Comparison of ENCODE assay signal across 7 mouse cellular contexts in the genomic region with DNA sequence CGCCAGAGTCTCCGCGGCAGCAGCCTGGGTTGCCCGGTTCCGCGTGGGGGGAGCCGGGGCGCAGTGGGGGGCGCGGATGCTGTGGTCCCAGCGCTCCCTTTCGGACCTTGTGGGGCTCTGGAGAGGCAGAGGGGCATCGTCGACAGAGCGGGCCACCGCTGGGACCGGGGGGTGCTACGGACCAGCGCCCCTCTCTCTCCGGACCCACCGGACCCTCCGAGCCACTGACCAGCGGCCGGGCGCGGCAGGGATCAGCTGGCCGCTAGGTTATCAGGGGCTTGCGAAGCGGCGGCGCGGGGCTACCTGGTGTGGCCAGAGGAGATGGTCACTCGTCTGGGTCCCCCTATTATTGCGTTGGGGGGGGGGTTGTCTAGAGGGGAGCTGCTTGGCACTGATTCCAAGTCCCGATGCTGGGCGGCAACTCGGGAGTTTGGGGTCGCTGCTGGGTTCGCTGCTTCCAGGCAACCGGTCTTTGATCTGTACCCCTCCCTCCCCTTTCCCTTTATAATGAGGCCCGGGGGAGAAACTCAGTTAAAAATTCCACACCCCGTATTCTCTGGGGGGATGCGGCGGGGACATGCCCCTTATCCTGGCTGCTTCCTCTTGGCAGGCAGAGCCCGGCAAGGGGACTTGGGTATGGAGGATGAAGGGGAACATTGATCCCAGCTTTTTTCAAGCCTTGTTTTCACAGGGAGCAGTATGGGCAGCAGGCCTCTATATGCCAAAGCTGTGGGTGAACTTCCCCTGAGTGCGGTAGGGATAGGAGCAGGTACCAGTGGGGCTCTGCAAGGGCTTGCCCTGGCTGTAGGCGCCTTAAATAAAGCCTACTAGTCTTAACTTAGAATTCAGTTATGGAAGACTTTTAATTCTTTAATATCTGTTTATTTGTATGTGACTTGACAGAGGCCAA. TPM values are rescaled to one million over a fixed set of nuclear protein-coding genes. Genes with fewer than 3 reads are reported as not detected.
A peak's percentile ranks its signal among the peaks of the same experiment; 100 is the strongest.
DNase-seq lines count a peak whose midpoint lies in the region; ATAC-seq lines count a peak whose summit lies in the region.

No protein-coding gene starts in this region.

- DNase-seq in right cerebral cortex, postnatal 10 days (ENCODE audit: low spot score in 2 of 2) = peak; percentile 44 to 50
- DNase-seq in right cerebral cortex, adult 18-20 months = no peak
- no peak for DNase-seq in embryonic facial prominence, embryonic 14.5 days (ENCODE audit: low spot score)
- no peak for DNase-seq in T-cell, adult 2 months (ENCODE audit: low spot score)
- no peak for DNase-seq in adrenal gland, postnatal 14 days

- H3K4me1 ChIP-seq in embryonic facial prominence, embryonic 14.5 days (ENCODE audit: control insufficient read depth, insufficient read depth, low read length) = no peaks in the 10 kb centered on the region; the same call in 1 of the 2 replicates
- H3K4me1 ChIP-seq in intestine, embryonic 15.5 days (replicated peaks) = peaks cover 13% of the 10 kb centered on the region; the same call in 1 of the 2 replicates
- peaks cover 28% of the 10 kb centered on the region for H3K4me1 ChIP-seq in midbrain, embryonic 12.5 days

- peaks cover 34% of the 10 kb centered on the region for H3K27me3 ChIP-seq in embryonic facial prominence, embryonic 14.5 days (replicated peaks; ENCODE audit: control insufficient read depth, insufficient read depth, low read length)
- peaks cover 37% of the 10 kb centered on the region for H3K27me3 ChIP-seq in intestine, embryonic 15.5 days (replicated peaks)
- peaks cover 14% of the 10 kb centered on the region for H3K27me3 ChIP-seq in midbrain, embryonic 12.5 days

- no peaks in the 10 kb centered on the region for H3K36me3 ChIP-seq in embryonic facial prominence, embryonic 14.5 days (ENCODE audit: control insufficient read depth, insufficient read depth, low read length)
- no peaks in the 10 kb centered on the region for H3K36me3 ChIP-seq in intestine, embryonic 15.5 days
- no peaks in the 10 kb centered on the region; the same call in 1 of the 2 replicates for H3K36me3 ChIP-seq in midbrain, embryonic 12.5 days

- peak overlapping the region; percentile 71 for H3K9ac ChIP-seq in embryonic facial prominence, embryonic 14.5 days (ENCODE audit: low read depth, low read length)
- H3K9ac ChIP-seq in intestine, embryonic 15.5 days = peak overlapping the region; percentile 34
- H3K9ac ChIP-seq in midbrain, embryonic 12.5 days (replicated peaks) = peak overlapping the region; percentile 94

- 3% methylated on average over 22 of the region's 47 CpGs for WGBS in embryonic facial prominence, embryonic 14.5 days
- WGBS in intestine, embryonic 15.5 days = 3% methylated on average over 46 of the region's 47 CpGs
- 1% methylated on average over 45 of the region's 47 CpGs for WGBS in midbrain, embryonic 12.5 days

- no peak for ATAC-seq in embryonic facial prominence, embryonic 14.5 days (ENCODE audit: low read depth)
- ATAC-seq in intestine, embryonic 15.5 days = peak; percentile 46; the same call in 1 of the 2 replicates
- peak; percentile 48 for ATAC-seq in midbrain, embryonic 12.5 days (ENCODE audit: low FRiP score, low read depth)

- no peaks in the 10 kb centered on the region for H3K9me3 ChIP-seq in embryonic facial prominence, embryonic 14.5 days (ENCODE audit: control insufficient read depth, low read length)
- no peaks in the 10 kb centered on the region for H3K9me3 ChIP-seq in intestine, embryonic 15.5 days
- no peaks in the 10 kb centered on the region for H3K9me3 ChIP-seq in midbrain, embryonic 12.5 days

- no peak overlapping the region for H3K27ac ChIP-seq in embryonic facial prominence, embryonic 14.5 days (replicated peaks; ENCODE audit: low read depth, low read length)
- H3K27ac ChIP-seq in intestine, embryonic 15.5 days = no peak overlapping the region
- peak overlapping the region; percentile 93 for H3K27ac ChIP-seq in midbrain, embryonic 12.5 days (replicated peaks)

- peak overlapping the region; percentile 93 for H3K4me2 ChIP-seq in embryonic facial prominence, embryonic 14.5 days (ENCODE audit: low read depth, low read length)
- H3K4me2 ChIP-seq in intestine, embryonic 15.5 days (replicated peaks) = peak overlapping the region; percentile 97
- peak overlapping the region; percentile 70 for H3K4me2 ChIP-seq in midbrain, embryonic 12.5 days (replicated peaks)

- H3K4me3 ChIP-seq in embryonic facial prominence, embryonic 14.5 days (ENCODE audit: low read depth, low read length) = peak overlapping the region; percentile 59
- H3K4me3 ChIP-seq in intestine, embryonic 15.5 days (replicated peaks) = peak overlapping the region; percentile 53
- H3K4me3 ChIP-seq in midbrain, embryonic 12.5 days = peak overlapping the region; percentile 88

RNA-seq across cellular contexts. Expression of a gene that starts 1.0 kb away (rescaled TPM):
- polyA plus RNA-seq in embryonic facial prominence, embryonic 14.5 days (2014; fragmentation: Nextera tagmentation; extraction: Ambion mirVana) = 9.0 and 9.2 TPM in 2 replicates
- 5.2 and 6.2 TPM in 2 replicates for polyA plus RNA-seq in intestine, embryonic 15.5 days (2015; fragmentation: Nextera tagmentation; extraction: Ambion mirVana)
- 120 and 125 TPM in 2 replicates for polyA plus RNA-seq in midbrain, embryonic 12.5 days (2016; fragmentation: Nextera tagmentation; extraction: Ambion mirVana)
- 1.1 and 1.5 TPM in 2 replicates for total RNA-seq in adrenal gland, postnatal 14 days (2021)

Comparison
In these comparisons a context has a peak if more than half of its experiments do, and no peak if none do; other contexts are left out.
1. DNase-seq: peak in right cerebral cortex, postnatal 10 days (2 of 2); none in right cerebral cortex, adult 18-20 months (single experiment), embryonic facial prominence, embryonic 14.5 days (single experiment), T-cell, adult 2 months (single experiment) and adrenal gland, postnatal 14 days (single experiment).
2. H3K9ac ChIP-seq: peak in every context shown above with its lines; median percentile 94 in midbrain, embryonic 12.5 days; 71 in embryonic facial prominence, embryonic 14.5 days; 34 in intestine, embryonic 15.5 days.
3. RNA of a gene that starts 1.0 kb away (polyA plus RNA-seq): 120 to 125 TPM in midbrain, embryonic 12.5 days; 9.0 to 9.2 TPM in embryonic facial prominence, embryonic 14.5 days and 5.2 to 6.2 TPM in intestine, embryonic 15.5 days; every median in the first group is over 10 times any median in the second.
4. Peak in every context shown above with its lines, with median percentiles within 50 percentile points of each other: H3K4me2 ChIP-seq and H3K4me3 ChIP-seq.